Mouse (Mus musculus): ENCODE data around the gene L3mbtl1.
"Not testable (repeated sequence)": the region's sequence is repeated elsewhere in the genome, so short reads cannot be mapped to it uniquely, and the experiment has no call there.

The L3mbtl1 gene

DNA sequence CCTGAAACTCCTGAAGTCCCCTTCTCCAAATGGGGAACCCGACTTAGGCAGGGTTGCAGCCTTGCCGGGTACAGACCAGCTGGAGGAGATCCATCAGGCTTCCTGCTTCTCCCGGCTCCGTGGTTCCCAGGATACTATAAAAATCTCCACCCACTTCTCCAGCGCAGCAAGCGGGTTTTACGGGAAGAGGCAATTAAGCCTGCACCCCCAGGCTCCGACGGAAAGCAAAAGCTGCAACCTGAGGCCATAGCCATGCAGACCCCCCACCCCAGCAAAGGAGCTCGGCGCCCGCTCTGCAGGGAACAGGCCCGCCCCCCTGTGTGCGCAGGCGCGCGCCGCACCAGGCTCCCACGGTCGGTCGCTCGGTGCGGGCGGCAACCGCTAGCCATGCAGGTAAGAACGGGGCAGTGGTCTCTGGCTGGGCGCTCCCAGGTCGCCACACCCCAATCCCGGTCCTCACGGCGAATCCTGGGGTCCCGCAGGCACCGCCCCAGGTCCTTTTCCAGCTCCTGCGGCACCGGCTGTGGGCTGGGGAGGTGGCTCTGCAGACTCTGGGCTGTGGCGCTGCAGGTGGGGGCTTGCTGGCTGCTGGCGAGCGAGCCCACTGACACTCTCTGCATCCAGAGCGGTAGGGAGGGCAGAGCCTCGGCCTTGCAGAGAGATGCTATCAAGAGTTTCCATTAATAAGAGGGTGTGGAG, at the start of gene L3mbtl1:
Gene L3mbtl1 (plus strand): TSS at position 325 of the 699 bp plus-strand sequence.
- in situ Hi-C loops (cut with MboI; ENCODE audit: low sequenced_read_pairs) = no loop called here

DNA sequence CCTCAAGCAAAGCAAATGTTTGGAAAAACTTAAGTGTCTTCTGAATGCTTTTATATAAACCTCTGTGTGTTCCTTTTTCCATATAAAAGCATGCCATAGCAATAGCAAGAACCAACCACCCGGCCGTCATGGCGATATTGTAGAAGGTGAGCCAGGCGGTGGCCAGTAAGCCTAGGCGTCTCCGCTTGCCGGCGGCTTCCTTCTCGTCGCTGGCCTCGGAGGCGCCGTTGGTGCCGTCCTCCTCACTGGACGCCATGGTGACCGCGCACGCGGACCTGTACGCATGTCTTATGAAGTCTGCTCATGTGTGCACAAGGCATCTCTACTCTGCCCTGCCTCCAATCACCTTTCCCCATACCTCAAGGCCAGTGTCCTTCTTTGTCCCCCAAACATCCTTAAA, 44.0 kb upstream of the L3mbtl1 start:
- in situ Hi-C loops (cut with MboI; ENCODE audit: low sequenced_read_pairs) = not testable (repeated sequence)

DNA sequence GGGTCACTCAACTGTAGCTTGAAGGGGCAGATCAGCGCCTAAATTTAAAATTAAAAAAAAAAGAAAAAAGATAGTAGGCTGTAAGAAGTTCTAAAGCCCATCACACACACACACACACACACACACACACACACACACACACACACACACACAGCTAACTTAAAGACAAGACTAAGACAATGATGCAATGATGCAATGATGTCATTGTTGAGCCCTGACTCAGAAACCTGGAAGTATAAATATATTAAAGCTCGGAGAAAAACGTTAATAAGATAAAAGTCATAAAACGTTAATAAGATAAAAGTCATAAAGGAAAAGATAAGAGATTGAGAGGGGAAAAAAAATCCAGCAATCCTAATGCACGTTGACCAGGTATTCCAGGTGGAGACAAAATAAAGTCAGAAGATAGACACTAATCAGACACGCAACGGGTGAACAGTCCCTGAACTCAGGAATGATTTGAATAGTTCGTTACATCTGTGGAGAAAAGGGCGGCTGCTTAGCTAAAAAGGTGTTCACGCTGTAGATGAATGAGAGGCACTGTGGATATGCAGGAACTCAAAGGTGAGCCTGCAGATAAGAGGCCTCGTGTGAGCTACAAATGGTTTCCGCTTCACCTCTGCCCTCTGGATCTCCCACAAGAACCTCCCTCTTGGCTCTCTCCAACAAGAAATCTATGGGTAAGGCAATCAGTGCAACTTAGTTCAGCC, 43.2 kb upstream of the L3mbtl1 start:
- in situ Hi-C loops (cut with MboI; ENCODE audit: low sequenced_read_pairs) = loop anchor here (25.0 kb wide), 1 partner anchor 1713 kb away; no protein-coding TSS in a partner anchor

DNA sequence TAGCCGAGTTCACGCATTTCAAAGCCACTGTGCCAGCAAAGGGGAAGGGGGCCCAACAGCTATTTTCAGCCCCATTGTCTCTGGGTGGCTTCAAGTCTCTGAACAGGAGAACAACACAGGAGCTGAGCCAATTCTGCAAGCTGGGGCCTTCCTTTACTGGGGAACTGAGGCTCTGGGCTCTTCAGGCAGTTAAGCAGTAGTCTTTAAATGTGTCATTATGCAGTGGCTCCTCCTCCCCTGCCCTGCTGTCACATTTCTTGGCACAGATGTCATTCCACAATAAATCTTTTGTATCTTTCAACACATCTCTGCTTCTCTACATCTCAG, 42.7 kb upstream of the L3mbtl1 start:
- in situ Hi-C loops (cut with MboI; ENCODE audit: low sequenced_read_pairs) = loop anchor here (25.0 kb wide), 1 partner anchor 1713 kb away; no protein-coding TSS in a partner anchor

DNA sequence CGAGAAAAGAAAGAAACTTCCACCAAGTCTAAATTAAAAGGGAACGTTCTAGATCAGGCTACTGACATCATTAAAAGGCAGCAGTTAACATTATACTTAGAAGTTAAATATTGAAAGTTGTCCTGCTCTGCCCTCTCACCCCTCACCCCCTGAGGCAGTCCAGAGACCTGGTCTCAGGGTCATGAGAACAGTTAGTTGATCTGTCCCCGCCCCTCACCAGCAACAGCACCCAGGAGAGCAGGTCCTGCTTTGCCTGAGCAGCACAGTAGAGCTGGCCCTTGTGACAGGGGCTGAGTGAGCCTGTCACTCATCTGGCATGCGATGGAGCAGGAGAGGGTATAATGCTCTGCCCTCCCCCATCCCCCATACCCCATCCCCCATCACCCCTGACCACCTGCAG, 37.4 kb upstream of the L3mbtl1 start:
- in situ Hi-C loops (cut with MboI; ENCODE audit: low sequenced_read_pairs) = loop anchor here (25.0 kb wide), 1 partner anchor 1719 kb away; no protein-coding TSS in a partner anchor

DNA sequence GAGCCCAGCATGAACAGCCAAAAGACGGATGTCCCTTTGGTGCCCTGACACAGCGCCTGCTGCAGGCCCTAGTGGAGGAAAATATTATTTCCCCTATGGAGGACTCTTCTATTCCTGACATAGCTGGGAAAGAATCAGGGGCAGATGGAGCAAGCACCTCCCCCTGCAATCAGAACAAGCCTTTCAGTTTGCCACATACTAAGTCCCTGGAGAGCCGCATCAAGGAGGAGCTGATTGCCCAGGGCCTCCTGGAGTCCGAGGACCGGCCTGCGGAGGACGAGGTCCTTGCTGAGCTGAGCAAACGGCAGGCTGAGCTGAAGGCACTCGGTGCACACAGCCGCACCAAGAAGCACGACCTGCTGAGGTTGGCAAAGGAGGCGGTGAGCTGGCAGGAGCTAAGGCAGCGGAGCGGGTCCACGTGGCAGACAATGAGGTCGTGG, 35.2 kb upstream of the L3mbtl1 start:
- in situ Hi-C loops (cut with MboI; ENCODE audit: low sequenced_read_pairs) = loop anchor here (25.0 kb wide), 1 partner anchor 1721 kb away; no protein-coding TSS in a partner anchor

DNA sequence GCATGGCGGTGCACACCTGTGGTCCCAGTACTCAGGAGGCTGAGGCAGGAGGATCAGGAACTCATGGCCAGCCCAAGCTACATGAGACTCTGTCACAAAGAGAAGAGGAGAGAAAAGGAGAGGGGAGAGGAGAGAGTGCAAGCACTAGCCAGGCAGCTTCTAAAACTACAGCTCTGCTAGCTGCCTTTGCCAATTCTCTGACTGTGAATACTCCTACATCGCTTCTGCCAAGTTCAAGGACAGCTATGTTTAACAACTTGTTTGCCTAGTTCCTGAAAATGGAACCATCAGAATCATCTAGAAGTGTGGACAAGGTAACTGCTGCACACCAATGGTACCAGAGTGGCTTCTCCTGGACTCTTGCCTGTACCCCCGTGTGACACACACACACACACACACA, 29.2 kb upstream of the L3mbtl1 start:
- in situ Hi-C loops (cut with MboI; ENCODE audit: low sequenced_read_pairs) = loop anchor here (25.0 kb wide), 1 partner anchor 1727 kb away; no protein-coding TSS in a partner anchor

DNA sequence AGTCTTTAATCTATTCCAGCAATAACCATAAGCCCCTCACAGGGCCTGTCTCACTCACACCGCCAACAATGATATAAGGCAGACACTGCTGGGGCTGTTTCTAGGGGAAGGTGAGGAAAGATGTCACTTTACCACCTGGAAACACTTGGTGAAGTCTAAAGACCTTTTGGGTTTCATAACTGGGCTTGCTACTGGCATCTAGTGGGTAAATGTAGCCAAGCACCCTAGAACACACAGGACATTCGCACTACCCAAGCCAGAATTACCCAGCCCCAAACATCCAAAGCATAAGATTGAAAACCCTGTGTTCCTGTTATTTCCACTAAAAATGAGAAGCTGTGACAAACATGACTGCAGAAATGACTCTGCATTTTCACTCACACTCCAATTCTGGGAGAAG, 28.8 kb upstream of the L3mbtl1 start:
- in situ Hi-C loops (cut with MboI; ENCODE audit: low sequenced_read_pairs) = loop anchor here (25.0 kb wide), 1 partner anchor 1727 kb away; no protein-coding TSS in a partner anchor

DNA sequence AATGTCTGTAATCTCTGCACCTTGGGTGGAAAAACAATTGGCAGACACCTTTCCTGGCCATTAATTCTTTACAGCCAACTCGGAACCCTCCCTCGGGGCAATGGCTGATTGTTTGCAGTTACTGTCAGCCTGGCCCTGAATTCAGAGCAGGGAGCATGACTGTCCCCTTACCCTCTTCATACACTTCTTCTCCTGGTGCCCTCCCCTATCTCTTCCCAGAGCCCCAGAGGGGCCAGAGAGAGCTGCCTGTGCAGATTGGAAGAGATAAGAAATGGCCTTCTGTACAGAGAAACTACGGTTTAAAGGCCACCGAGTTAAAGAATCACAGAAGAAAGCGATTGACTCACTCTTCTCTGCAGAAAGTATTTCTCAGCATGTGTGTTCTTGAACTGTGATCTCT, 23.3 kb upstream of the L3mbtl1 start:
- in situ Hi-C loops (cut with MboI; ENCODE audit: low sequenced_read_pairs) = loop anchor here (25.0 kb wide), 1 partner anchor 1733 kb away; no protein-coding TSS in a partner anchor

DNA sequence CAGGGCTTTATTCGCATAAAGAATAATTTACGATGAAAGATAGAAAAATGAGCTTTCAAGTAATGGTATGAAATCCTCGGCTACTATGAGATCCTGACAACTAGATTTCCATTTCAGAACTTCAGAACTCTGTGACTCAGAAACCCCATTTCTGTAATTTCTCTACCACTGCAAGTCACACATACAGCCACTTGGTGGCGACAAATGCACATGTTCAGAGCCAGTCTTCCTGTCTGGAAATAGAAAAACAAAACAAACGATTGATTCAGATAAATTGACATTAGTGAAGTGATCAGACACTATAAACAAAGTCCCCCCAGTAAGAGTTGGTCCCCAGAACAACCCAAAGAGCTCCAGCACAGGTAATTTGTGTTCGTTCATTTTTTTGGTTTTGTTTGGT, 21.1 kb upstream of the L3mbtl1 start:
- in situ Hi-C loops (cut with MboI; ENCODE audit: low sequenced_read_pairs) = loop anchor here (25.0 kb wide), 1 partner anchor 1735 kb away; no protein-coding TSS in a partner anchor

DNA sequence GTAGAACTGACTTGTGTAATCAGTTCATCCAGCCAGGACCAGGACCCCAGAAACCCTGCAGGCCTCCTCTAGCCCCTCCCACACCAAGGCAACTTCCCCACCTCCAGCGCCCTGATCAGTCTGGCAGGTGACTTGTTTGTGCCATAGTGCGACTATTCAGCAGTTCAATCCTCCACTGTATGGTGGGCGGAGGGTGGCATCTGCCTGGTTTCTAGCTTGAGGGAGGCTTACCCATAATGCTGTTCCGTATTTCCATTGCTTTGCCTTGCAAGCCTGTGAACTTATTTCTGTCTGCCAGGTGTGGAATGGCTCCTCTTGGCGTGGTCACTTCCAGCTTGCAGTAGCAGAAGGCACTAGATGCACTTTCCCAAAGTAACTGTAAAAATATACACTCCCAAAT, 20.4 kb upstream of the L3mbtl1 start:
- in situ Hi-C loops (cut with MboI; ENCODE audit: low sequenced_read_pairs) = loop anchor here (25.0 kb wide), 1 partner anchor 1736 kb away; no protein-coding TSS in a partner anchor

DNA sequence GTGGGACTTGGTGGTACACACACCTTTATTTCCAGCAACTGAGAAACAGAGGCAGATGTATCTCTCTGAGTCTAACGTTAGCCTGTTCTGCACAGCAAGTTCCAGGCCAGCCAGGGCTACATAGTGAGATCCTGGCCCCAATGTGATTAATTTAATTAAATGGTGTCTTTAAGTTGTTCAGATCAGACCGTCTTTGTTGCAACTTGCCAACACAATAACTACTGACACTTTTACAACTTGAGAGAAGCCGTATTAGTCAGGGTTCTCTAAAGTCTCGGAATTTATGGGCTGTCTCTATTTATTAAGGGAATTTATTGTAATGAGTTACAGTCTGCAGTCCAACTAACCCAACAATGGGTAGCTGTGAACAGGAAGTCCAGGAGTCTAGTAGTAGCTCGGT, 19.1 kb upstream of the L3mbtl1 start:
- in situ Hi-C loops (cut with MboI; ENCODE audit: low sequenced_read_pairs) = loop anchor here (25.0 kb wide), 1 partner anchor 1737 kb away; no protein-coding TSS in a partner anchor

DNA sequence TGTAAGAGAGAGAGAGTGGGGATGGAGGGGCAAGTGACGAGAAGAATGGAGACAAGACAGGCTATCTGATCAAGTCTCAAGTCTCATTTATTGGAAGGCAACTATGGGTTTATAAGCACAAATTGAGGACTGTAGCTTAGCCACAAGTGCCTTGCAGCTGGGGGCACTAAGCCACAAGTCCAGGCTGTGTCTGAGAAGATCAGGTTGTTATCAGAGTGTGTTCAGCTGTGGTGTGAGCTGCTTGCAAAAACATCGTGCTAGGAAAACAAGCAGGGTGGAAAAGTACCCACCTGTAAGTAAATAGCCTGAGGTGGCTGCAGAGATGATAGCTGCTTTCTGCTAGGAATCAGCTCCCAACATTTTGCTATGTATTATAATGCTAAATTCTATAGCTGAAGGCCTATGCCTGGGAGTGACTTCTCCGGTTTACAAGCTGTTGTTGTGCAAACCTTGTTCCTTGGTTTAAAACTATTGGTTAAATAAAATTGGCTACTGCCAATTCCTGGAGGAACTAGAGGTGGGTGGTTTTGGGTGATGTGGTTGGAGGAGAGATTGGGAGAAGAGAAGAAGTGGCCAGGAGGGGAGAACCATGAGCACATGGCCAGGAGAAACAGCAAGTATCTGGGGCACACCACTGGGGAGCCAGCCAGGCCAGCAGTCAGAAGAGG, 15.2 kb upstream of the L3mbtl1 start:
- in situ Hi-C loops (cut with MboI; ENCODE audit: low sequenced_read_pairs) = no loop called here

DNA sequence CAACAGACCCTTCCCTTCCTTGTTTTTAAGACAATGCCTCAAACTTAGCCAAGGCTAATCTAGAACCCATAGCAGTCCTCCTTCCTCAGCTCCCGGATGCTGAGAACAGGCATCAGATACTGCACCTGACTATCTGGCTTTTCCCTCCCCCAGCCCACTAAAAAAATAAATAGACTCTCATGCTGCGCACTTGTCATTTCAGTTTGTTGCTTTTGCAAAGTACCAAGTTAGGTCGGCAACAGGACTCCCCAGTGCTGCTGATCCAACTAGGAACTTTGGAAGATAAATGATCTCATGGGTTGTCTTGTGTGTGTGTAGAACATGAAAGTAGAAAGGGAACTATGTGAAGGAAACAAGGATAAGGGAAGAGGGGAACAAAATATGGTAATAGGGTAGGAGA, 13.6 kb upstream of the L3mbtl1 start:
- in situ Hi-C loops (cut with MboI; ENCODE audit: low sequenced_read_pairs) = no loop called here

DNA sequence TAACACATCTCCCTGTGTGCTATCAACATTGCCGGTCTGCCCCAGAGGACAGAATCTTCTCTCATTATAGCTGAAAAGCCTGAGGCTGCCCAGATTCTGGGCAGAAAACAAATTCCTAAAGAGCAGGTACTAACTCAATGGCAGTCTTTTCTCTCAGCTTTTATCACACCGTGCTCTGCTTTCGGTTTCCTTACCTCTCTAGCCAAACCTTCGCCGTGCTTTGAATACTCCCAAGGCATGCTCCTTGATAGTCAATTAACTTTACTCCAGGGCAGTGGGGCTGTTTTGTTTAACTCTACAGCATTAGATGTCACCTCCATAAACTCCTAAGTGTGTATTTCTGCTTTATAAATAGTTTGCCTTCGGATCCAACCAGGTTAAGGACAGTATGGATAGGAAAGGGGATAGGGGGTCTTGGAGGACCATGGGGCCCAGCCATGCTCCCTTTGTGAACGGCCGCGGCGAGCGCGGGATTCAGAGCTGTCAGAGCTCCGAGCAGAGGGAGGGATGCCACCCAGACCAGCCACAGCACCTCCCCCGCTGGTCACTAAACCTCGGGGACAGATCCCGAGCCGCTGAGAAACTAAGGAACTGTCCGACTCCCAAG, 12.7 kb upstream of the L3mbtl1 start:
- in situ Hi-C loops (cut with MboI; ENCODE audit: low sequenced_read_pairs) = no loop called here

DNA sequence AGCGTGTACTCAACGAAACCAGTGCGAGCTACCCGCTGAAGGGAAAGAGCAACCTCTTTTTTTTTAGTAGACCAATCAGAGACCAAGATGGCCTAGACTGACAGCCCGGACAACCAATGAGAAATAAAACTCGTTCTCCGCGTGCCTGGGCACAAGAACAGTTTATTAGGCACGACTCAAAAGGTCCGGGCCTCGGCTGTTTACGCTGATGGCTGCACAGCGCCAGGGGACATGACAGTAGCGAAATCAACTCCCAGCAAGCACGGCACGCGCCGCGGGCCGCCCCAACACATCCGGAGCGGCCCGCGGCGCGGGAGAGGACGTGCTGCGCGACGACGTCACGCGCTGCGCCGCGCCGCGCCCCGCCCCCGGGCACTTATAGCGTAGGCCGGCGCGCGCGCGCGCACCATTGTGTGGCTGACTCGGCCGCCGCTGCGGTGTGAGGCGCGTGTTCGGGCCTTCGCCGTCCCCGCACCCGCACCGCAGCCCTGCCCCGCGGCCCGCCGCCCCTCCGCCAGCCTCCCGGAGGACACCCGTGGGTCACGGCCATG, 12.1 kb upstream of the L3mbtl1 start, which contains the start of gene Srsf6:
Gene Srsf6 (plus strand): TSS at position 406 of the 551 bp plus-strand sequence.
- in situ Hi-C loops (cut with MboI; ENCODE audit: low sequenced_read_pairs) = no loop called here

DNA sequence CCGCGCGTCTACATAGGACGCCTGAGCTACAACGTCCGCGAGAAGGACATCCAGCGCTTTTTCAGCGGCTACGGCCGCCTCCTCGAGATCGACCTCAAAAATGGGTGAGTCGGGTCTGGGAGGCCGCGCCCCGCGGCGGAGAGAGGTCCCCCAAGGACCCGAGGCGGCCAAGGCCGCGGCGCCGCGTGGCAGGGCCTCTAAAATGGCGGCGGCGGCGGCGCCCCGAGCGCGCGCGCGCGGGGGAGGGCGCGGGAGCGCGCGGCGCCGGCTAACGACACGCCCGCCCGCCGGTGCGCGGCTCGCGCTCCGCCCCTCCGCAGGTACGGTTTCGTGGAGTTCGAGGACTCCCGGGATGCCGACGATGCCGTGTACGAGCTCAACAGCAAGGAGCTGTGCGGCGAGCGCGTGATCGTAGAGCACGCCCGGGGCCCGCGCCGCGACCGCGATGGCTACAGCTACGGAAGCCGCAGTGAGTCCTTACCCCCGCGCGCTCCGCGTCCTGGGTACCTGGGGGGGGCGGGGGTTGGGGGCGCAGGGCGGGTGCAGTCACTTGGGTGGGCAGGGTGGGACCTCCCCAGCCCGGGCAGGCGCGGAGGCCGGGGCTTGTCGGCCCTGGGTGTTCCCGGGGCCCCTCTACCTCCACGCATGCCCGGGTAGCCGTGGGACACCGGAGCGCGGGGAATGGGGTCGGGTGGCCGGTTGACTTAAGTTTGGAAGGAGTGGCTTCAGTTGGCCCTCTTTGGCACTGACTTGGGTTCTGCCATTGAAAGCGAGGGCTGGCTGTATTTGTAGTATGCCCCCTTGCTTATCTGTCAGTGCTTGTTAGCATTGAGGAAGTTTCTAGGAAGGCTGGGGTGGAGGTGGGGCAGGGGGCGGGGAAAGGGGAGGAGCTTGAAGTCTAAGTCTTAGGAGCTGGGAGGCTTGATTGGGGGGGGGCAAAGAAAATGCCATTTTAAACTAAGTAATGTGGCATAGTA, 11.3 kb upstream of the L3mbtl1 start:
- in situ Hi-C loops (cut with MboI; ENCODE audit: low sequenced_read_pairs) = no loop called here

DNA sequence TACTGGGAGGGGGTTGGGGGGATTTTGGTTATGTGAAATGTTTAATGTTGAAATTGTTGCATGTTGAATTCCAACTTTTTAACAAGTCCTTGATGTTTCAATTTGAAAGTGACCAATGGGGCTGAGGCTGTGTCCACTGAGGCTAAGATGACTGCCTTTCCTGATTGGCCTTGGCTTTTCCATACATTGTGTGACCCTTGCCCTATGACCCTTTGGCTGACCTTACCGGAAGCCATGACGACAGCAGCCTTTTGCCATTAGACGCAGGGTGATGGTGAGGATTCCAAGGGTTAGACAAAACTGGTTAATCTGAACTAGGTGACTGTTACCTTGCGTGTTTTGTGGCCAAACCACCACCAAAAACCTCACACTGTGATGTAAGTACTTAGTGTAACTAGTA, 10.6 kb upstream of the L3mbtl1 start:
- in situ Hi-C loops (cut with MboI; ENCODE audit: low sequenced_read_pairs) = no loop called here

DNA sequence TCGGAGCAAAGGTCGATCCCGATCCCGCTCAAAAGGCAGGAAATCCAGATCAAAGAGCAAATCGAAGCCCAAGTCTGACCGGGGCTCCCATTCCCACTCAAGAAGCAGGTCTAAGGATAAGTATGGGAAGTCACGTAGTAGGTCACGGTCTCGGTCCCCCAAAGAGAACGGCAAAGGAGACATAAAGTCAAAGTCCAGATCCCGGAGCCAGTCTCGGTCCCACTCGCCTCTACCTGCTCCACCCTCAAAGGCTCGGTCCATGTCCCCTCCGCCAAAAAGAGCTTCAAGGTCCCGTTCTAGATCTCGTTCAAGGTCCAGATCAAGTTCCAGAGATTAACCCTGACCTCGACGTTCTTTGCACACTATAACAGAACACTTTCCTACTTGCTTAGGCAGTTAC, 8.9 kb upstream of the L3mbtl1 start:
- in situ Hi-C loops (cut with MboI; ENCODE audit: low sequenced_read_pairs) = no loop called here

Measured in CH12F3 (cell line).